Mouse (Mus musculus) hindbrain, embryonic 15.5 days (tissue): ENCODE results near the gene Lypd6b. TPM values are rescaled to one million over a fixed set of nuclear protein-coding genes. Genes with fewer than 3 reads are reported as not detected.

Experiments
- ATAC-seq: fragments of 200-750 bp; cut with Nextera tagmentation; 2 replicates; pipeline ENCODE4 v1.8.0; 2017; ENCODE audit warnings: low read depth, moderate number of reproducible peaks, moderate TSS enrichment; ENCODE audit not compliant: low FRiP score
- H3K27ac ChIP-seq: fragments of 300-500 bp; sonication (generic); replicated peaks from 2 replicates; pipeline ENCODE4 v1.5.1; 2015; ENCODE audit warnings: mild to moderate bottlenecking, inconsistent platforms
- H3K27me3 ChIP-seq: fragments of 300-500 bp; sonication (generic); 2 replicates; pipeline ENCODE4 v1.6.1; 2015; ENCODE audit warnings: control low read depth, inconsistent platforms
- H3K36me3 ChIP-seq: fragments of 300-500 bp; sonication (generic); 2 replicates; pipeline ENCODE4 v1.6.1; 2015; ENCODE audit warnings: control low read depth, inconsistent platforms
- H3K4me1 ChIP-seq: fragments of 300-500 bp; sonication (generic); replicated peaks from 2 replicates; pipeline ENCODE4 v1.6.1; 2015; ENCODE audit warnings: control low read depth, inconsistent platforms
- H3K4me2 ChIP-seq: fragments of 300-500 bp; sonication (generic); 2 replicates; pipeline ENCODE4 v1.6.1; 2015; ENCODE audit warnings: moderate library complexity, mild to moderate bottlenecking, inconsistent platforms
- H3K4me3 ChIP-seq: fragments of 300-500 bp; sonication (generic); 2 replicates; pipeline ENCODE4 v1.5.1; 2015; ENCODE audit warnings: mild to moderate bottlenecking, inconsistent platforms
- H3K9ac ChIP-seq: fragments of 300-500 bp; sonication (generic); 2 replicates; pipeline ENCODE4 v1.6.1; 2015; ENCODE audit warnings: inconsistent platforms
- H3K9me3 ChIP-seq: fragments of 300-500 bp; sonication (generic); 2 replicates; pipeline ENCODE4 v1.6.1; 2016; ENCODE audit warnings: control low read depth, inconsistent platforms
- WGBS: fragments of 180-500 bp; shearing (Covaris S2); methylation state at CpG from one replicate; pipeline ENCODE4 v1.1.7; 2015; 5-methylcytosine and 5-hydroxymethylcytosine counted together
- polyA plus RNA-seq: library from polyadenylated mRNA; unstranded; fragments of >200 nt; fragmentation: Nextera tagmentation; extraction: Ambion mirVana; gene quantifications from 2 replicates; pipeline ENCODE4 v1.2.1, GENCODE M21; 2015

The Lypd6b gene
- polyA plus RNA-seq, 1 experiment from 2014 or later, result 12.8 TPM

DNA sequence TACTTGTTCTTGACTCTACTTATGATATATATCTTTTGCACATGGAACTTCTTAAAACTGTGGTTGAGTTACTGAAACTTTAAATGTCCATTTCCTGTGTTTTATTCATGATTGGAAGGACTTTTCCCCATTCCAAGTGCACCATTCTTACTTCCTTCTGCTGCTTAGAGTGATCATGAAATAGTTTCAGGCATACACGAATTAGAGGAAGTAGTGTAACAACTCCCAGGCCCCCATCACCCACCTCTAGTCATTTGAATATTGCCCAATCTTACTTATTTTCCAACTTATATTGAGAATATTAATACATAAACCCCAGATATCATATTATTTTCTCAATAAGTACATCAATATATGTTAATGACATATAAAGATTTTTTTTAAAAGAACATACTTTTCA is 139.9 kb downstream of the Lypd6b start:
- no peak overlapping the region for H3K4me2 ChIP-seq
- H3K4me3 ChIP-seq, result no peak overlapping the region
- 79% methylated on average over 1 of the region's 1 CpGs for WGBS
- no peak overlapping the region for H3K9ac ChIP-seq
- no peaks in the 10 kb centered on the region for H3K9me3 ChIP-seq
- H3K36me3 ChIP-seq, result no peaks in the 10 kb centered on the region
- no peak overlapping the region for H3K27ac ChIP-seq
- no peaks in the 10 kb centered on the region for H3K4me1 ChIP-seq
- no peaks in the 10 kb centered on the region for H3K27me3 ChIP-seq
- no peak for ATAC-seq

GRCm38 (mm10) chr2:49929931-49930330 is 142.4 kb downstream of the Lypd6b start:
- Histone ChIP-seq H3K4me3 (no peak overlapping the region), H3K27me3 (no peaks in the 10 kb centered on the region), H3K4me1 (no peaks in the 10 kb centered on the region), H3K9ac (no peak overlapping the region), H3K36me3 (no peaks in the 10 kb centered on the region), H3K27ac (no peak overlapping the region), H3K4me2 (no peak overlapping the region), H3K9me3 (no peaks in the 10 kb centered on the region)
- 88% methylated on average over 3 of the region's 3 CpGs for WGBS
- no peak for ATAC-seq

DNA sequence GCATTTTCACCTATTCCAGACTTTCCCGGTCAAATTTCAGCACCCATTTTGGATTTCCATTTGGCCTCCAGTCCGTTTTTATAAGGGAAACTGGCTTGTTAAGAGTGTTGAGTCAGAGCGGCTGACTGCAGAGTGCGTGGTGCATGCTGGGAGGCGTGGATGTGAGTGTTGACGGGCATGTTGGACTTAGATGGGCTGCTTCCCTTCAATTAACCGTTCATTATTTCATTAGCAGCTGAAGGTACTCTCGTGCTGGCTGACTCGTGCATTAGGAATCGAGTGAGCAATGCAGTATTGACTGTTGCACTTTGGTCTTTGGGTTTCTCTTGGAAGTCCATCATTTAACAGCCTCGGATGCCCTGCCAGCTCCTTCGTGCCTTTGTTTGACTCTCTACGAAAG is 150.1 kb downstream of the Lypd6b start:
- H3K9me3 ChIP-seq, result no peaks in the 10 kb centered on the region
- H3K27ac ChIP-seq, result no peak overlapping the region
- no peak for ATAC-seq
- H3K4me1 ChIP-seq, result no peaks in the 10 kb centered on the region
- H3K4me2 ChIP-seq, result no peak overlapping the region
- WGBS, result 78% methylated on average over 13 of the region's 13 CpGs
- H3K36me3 ChIP-seq, result no peaks in the 10 kb centered on the region
- H3K4me3 ChIP-seq, result no peak overlapping the region
- no peaks in the 10 kb centered on the region for H3K27me3 ChIP-seq
- H3K9ac ChIP-seq, result no peak overlapping the region

GRCm38 (mm10) chr2:49938246-49938645 is 150.8 kb downstream of the Lypd6b start:
- WGBS, result 74% methylated on average over 8 of the region's 8 CpGs
- no peak overlapping the region for H3K4me2 ChIP-seq
- no peaks in the 10 kb centered on the region for H3K27me3 ChIP-seq
- H3K4me1 ChIP-seq, result no peaks in the 10 kb centered on the region
- H3K36me3 ChIP-seq, result no peaks in the 10 kb centered on the region
- no peak overlapping the region for H3K27ac ChIP-seq
- H3K9ac ChIP-seq, result no peak overlapping the region
- ATAC-seq, result no peak
- no peaks in the 10 kb centered on the region for H3K9me3 ChIP-seq
- H3K4me3 ChIP-seq, result no peak overlapping the region

- Histone ChIP-seq H3K4me2 (no peak overlapping the region), H3K4me3 (no peak overlapping the region), H3K27ac (no peak overlapping the region), H3K27me3 (no peaks in the 10 kb centered on the region), H3K4me1 (no peaks in the 10 kb centered on the region), H3K36me3 (no peaks in the 10 kb centered on the region), H3K9me3 (no peaks in the 10 kb centered on the region), H3K9ac (no peak overlapping the region)
- ATAC-seq, result no peak
- 77% methylated on average over 6 of the region's 6 CpGs for WGBS
Measured at GRCm38 (mm10) chr2:49940372-49940771, 152.9 kb downstream of the Lypd6b start.

GRCm38 (mm10) chr2:49942100-49942499 is 154.6 kb downstream of the Lypd6b start:
- H3K4me3 ChIP-seq, result no peak overlapping the region
- no peaks in the 10 kb centered on the region for H3K9me3 ChIP-seq
- no peak overlapping the region for H3K27ac ChIP-seq
- ATAC-seq, result no peak
- H3K4me2 ChIP-seq, result no peak overlapping the region
- H3K9ac ChIP-seq, result no peak overlapping the region
- no peaks in the 10 kb centered on the region for H3K36me3 ChIP-seq
- no peaks in the 10 kb centered on the region for H3K27me3 ChIP-seq
- 73% methylated on average over 5 of the region's 5 CpGs for WGBS
- no peaks in the 10 kb centered on the region for H3K4me1 ChIP-seq

DNA sequence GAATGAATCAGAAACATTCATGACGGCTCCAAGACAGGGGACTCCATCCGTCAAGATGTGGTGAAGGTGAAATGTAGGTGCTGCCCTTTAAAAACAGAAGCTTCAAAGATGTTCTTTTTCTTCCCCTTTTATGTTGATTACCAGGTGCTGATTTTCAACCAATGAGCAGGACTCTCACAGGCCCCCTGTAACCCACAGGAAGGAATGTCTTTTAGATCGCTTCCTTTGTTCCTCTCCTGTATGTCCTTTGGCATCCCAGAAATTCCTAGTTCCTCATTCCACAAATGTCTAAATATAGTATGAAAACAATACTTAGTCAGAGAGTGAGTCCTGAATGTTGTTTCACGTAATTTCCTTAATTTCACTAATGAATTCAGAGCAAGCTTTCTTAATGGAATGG is 164.2 kb downstream of the Lypd6b start:
- no peak overlapping the region for H3K4me2 ChIP-seq
- no peak overlapping the region for H3K4me3 ChIP-seq
- no peaks in the 10 kb centered on the region for H3K27me3 ChIP-seq
- no peaks in the 10 kb centered on the region for H3K9me3 ChIP-seq
- 0 out of 2 replicates have a peak, but pooled peaks cover 6% of the 10 kb centered on the region for H3K4me1 ChIP-seq
- 75% methylated on average over 4 of the region's 4 CpGs for WGBS
- no peak overlapping the region for H3K27ac ChIP-seq
- ATAC-seq, result no peak
- H3K9ac ChIP-seq, result no peak overlapping the region
- no peaks in the 10 kb centered on the region for H3K36me3 ChIP-seq

- Histone ChIP-seq H3K9ac (no peak overlapping the region), H3K4me1 (0 out of 2 replicates have a peak, but pooled peaks cover 9% of the 10 kb centered on the region), H3K9me3 (no peaks in the 10 kb centered on the region), H3K27ac (0 out of 2 replicates have a peak overlapping the region, but pooled peaks have one; percentile 18), H3K4me3 (no peak overlapping the region), H3K4me2 (no peak overlapping the region), H3K27me3 (no peaks in the 10 kb centered on the region), H3K36me3 (no peaks in the 10 kb centered on the region)
- peak; percentile 11; the same call in 1 of the 2 replicates for ATAC-seq
- WGBS, result 40% methylated on average over 6 of the region's 6 CpGs
Measured at GRCm38 (mm10) chr2:49952632-49953293, 165.3 kb downstream of the Lypd6b start.

DNA sequence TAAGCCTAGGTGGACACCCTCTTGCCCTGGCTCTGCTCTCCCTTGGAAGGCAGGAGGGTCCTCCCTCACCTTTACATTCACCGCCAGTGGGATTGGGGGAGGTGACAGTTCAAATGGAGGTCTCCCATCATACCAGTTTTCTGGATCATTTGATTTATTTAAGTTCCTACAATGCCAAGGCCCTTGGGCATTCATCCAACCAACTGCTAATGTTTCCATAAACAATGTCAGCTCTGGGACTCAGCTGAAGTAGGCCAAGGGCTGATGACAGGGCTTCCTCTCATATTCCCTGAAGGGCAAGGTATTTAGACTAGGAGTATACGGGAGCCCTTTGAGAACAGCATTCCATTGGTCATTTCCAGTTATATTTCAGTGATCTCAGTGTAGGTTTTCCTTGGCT is 170.0 kb downstream of the Lypd6b start:
- H3K9me3 ChIP-seq, result no peaks in the 10 kb centered on the region
- H3K36me3 ChIP-seq, result no peaks in the 10 kb centered on the region
- no peak overlapping the region for H3K27ac ChIP-seq
- WGBS, result 55% methylated on average over 2 of the region's 2 CpGs
- H3K9ac ChIP-seq, result no peak overlapping the region
- no peaks in the 10 kb centered on the region for H3K27me3 ChIP-seq
- H3K4me2 ChIP-seq, result no peak overlapping the region
- H3K4me1 ChIP-seq, result 0 out of 2 replicates have a peak, but pooled peaks cover 9% of the 10 kb centered on the region
- H3K4me3 ChIP-seq, result no peak overlapping the region
- ATAC-seq, result no peak

- Histone ChIP-seq H3K4me3 (no peak overlapping the region), H3K27me3 (no peaks in the 10 kb centered on the region), H3K9me3 (no peaks in the 10 kb centered on the region), H3K4me1 (0 out of 2 replicates have a peak, but pooled peaks cover 3% of the 10 kb centered on the region), H3K4me2 (no peak overlapping the region), H3K27ac (no peak overlapping the region), H3K36me3 (no peaks in the 10 kb centered on the region), H3K9ac (no peak overlapping the region)
- 87% methylated on average over 2 of the region's 2 CpGs for WGBS
- no peak for ATAC-seq
Measured at GRCm38 (mm10) chr2:49961991-49962390, 174.5 kb downstream of the Lypd6b start.

- WGBS, result 81% methylated on average over 3 of the region's 3 CpGs
- H3K27me3 ChIP-seq, result no peaks in the 10 kb centered on the region
Measured at GRCm38 (mm10) chr2:49964899-49965298, 177.4 kb downstream of the Lypd6b start.

GRCm38 (mm10) chr2:49967748-49968147 is 180.3 kb downstream of the Lypd6b start:
- no peaks in the 10 kb centered on the region for H3K27me3 ChIP-seq
- no peaks in the 10 kb centered on the region for H3K9me3 ChIP-seq
- no peaks in the 10 kb centered on the region for H3K36me3 ChIP-seq
- 37% methylated on average over 3 of the region's 3 CpGs for WGBS
- ATAC-seq, result no peak
- no peaks in the 10 kb centered on the region for H3K4me1 ChIP-seq
- no peak overlapping the region for H3K9ac ChIP-seq
- no peak overlapping the region for H3K4me2 ChIP-seq
- H3K27ac ChIP-seq, result no peak overlapping the region
- H3K4me3 ChIP-seq, result no peak overlapping the region

More at GRCm38 (mm10) chr2:49964899-49965298, 177.4 kb downstream of the Lypd6b start:
- Histone ChIP-seq H3K4me3 (no peak overlapping the region), H3K9ac (no peak overlapping the region), H3K4me1 (no peaks in the 10 kb centered on the region), H3K27ac (no peak overlapping the region), H3K9me3 (no peaks in the 10 kb centered on the region), H3K36me3 (no peaks in the 10 kb centered on the region), H3K4me2 (no peak overlapping the region)
- ATAC-seq, result no peak

- Histone ChIP-seq H3K4me3 (no peak overlapping the region), H3K27ac (no peak overlapping the region), H3K9me3 (no peaks in the 10 kb centered on the region), H3K36me3 (no peaks in the 10 kb centered on the region), H3K4me2 (no peak overlapping the region), H3K4me1 (no peaks in the 10 kb centered on the region), H3K27me3 (no peaks in the 10 kb centered on the region), H3K9ac (no peak overlapping the region)
- WGBS, result 92% methylated on average over 3 of the region's 3 CpGs
- ATAC-seq, result no peak
Measured at GRCm38 (mm10) chr2:49970990-49971389, 183.5 kb downstream of the Lypd6b start.
